Mouse (Mus musculus): ENCODE measurements around the gene Gm17018. TPM values are rescaled to one million over a fixed set of nuclear protein-coding genes. Genes with fewer than 3 reads are reported as not detected.
A peak's percentile ranks its signal among the peaks of the same experiment; 100 is the strongest.

Gene Gm17018
- polyA plus RNA-seq, 1 experiment from 2014 or later, result 57.0 TPM

- H3K36me3 ChIP-seq (ENCODE audit: control insufficient read depth, insufficient read depth, low read length), result 0 out of 2 replicates have a peak, but pooled peaks cover 5% of the 10 kb centered on the region
- H3K27ac ChIP-seq (replicated peaks; ENCODE audit: low read depth, low read length), result no peak overlapping the region
- no peak overlapping the region for H3K4me2 ChIP-seq (ENCODE audit: low read length)
- no peak for ATAC-seq (ENCODE audit: low FRiP score, low TSS enrichment)
- H3K9ac ChIP-seq (replicated peaks; ENCODE audit: low read length), result no peak overlapping the region
- no peak for DNase-seq
- no peaks in the 10 kb centered on the region for H3K9me3 ChIP-seq (ENCODE audit: control insufficient read depth, low read length)
- 89% methylated on average over 5 of the region's 5 CpGs for WGBS
- H3K27me3 ChIP-seq (ENCODE audit: control insufficient read depth, insufficient read depth, low read length), result no peaks in the 10 kb centered on the region
- H3K4me1 ChIP-seq (ENCODE audit: control insufficient read depth, insufficient read depth, low read length), result 0 out of 2 replicates have a peak, but pooled peaks cover 2% of the 10 kb centered on the region
- no peak overlapping the region for H3K4me3 ChIP-seq (replicated peaks; ENCODE audit: low read depth, low read length)
Observed at GRCm38 (mm10) chr19:45602606-45603005, 42.2 kb downstream of the Gm17018 start.

GRCm38 (mm10) chr19:45606701-45607100 lies 46.3 kb downstream of the Gm17018 start:
- Histone ChIP-seq H3K4me3 (replicated peaks; ENCODE audit: low read depth, low read length) (no peak overlapping the region), H3K27ac (replicated peaks; ENCODE audit: low read depth, low read length) (no peak overlapping the region), H3K27me3 (ENCODE audit: control insufficient read depth, insufficient read depth, low read length) (no peaks in the 10 kb centered on the region), H3K9me3 (ENCODE audit: control insufficient read depth, low read length) (no peaks in the 10 kb centered on the region), H3K4me1 (ENCODE audit: control insufficient read depth, insufficient read depth, low read length) (0 out of 2 replicates have a peak, but pooled peaks cover 2% of the 10 kb centered on the region), H3K36me3 (ENCODE audit: control insufficient read depth, insufficient read depth, low read length) (0 out of 2 replicates have a peak, but pooled peaks cover 5% of the 10 kb centered on the region), H3K9ac (replicated peaks; ENCODE audit: low read length) (no peak overlapping the region), H3K4me2 (ENCODE audit: low read length) (no peak overlapping the region)
- 82% methylated on average over 4 of the region's 4 CpGs for WGBS
- DNase-seq (no peak), ATAC-seq (ENCODE audit: low FRiP score, low TSS enrichment) (no peak)

GRCm38 (mm10) chr19:45607479-45607878 lies 47.1 kb downstream of the Gm17018 start:
- Histone ChIP-seq H3K4me1 (ENCODE audit: control insufficient read depth, insufficient read depth, low read length) (0 out of 2 replicates have a peak, but pooled peaks cover 2% of the 10 kb centered on the region), H3K4me2 (ENCODE audit: low read length) (no peak overlapping the region), H3K27me3 (ENCODE audit: control insufficient read depth, insufficient read depth, low read length) (no peaks in the 10 kb centered on the region), H3K4me3 (replicated peaks; ENCODE audit: low read depth, low read length) (no peak overlapping the region), H3K9me3 (ENCODE audit: control insufficient read depth, low read length) (no peaks in the 10 kb centered on the region), H3K27ac (replicated peaks; ENCODE audit: low read depth, low read length) (peak overlapping the region; percentile 26; the same call in 1 of the 2 replicates), H3K9ac (replicated peaks; ENCODE audit: low read length) (no peak overlapping the region), H3K36me3 (ENCODE audit: control insufficient read depth, insufficient read depth, low read length) (no peaks in the 10 kb centered on the region)
- peak; percentile 35 for DNase-seq
- ATAC-seq (ENCODE audit: low FRiP score, low TSS enrichment), result no peak
- WGBS, result 20% methylated on average over 7 of the region's 7 CpGs

- no peaks in the 10 kb centered on the region for H3K9me3 ChIP-seq (ENCODE audit: control insufficient read depth, low read length)
- H3K27me3 ChIP-seq (ENCODE audit: control insufficient read depth, insufficient read depth, low read length), result no peaks in the 10 kb centered on the region
- H3K4me2 ChIP-seq (ENCODE audit: low read length), result no peak overlapping the region
- 83% methylated on average over 13 of the region's 13 CpGs for WGBS
- ATAC-seq (ENCODE audit: low FRiP score, low TSS enrichment) (no peak), DNase-seq (no peak)
- no peaks in the 10 kb centered on the region for H3K36me3 ChIP-seq (ENCODE audit: control insufficient read depth, insufficient read depth, low read length)
- no peak overlapping the region for H3K4me3 ChIP-seq (replicated peaks; ENCODE audit: low read depth, low read length)
- H3K27ac ChIP-seq (replicated peaks; ENCODE audit: low read depth, low read length), result no peak overlapping the region
- 0 out of 2 replicates have a peak, but pooled peaks cover 2% of the 10 kb centered on the region for H3K4me1 ChIP-seq (ENCODE audit: control insufficient read depth, insufficient read depth, low read length)
- no peak overlapping the region for H3K9ac ChIP-seq (replicated peaks; ENCODE audit: low read length)
Observed at GRCm38 (mm10) chr19:45608648-45609339, 48.4 kb downstream of the Gm17018 start.

- H3K4me1 ChIP-seq (ENCODE audit: control insufficient read depth, insufficient read depth, low read length), result peaks cover 15% of the 10 kb centered on the region
- no peak overlapping the region for H3K27ac ChIP-seq (replicated peaks; ENCODE audit: low read depth, low read length)
- ATAC-seq (ENCODE audit: low FRiP score, low TSS enrichment), result no peak
- H3K36me3 ChIP-seq (ENCODE audit: control insufficient read depth, insufficient read depth, low read length), result no peaks in the 10 kb centered on the region
- H3K9ac ChIP-seq (replicated peaks; ENCODE audit: low read length), result no peak overlapping the region
- no peak overlapping the region for H3K4me2 ChIP-seq (ENCODE audit: low read length)
- WGBS, result 81% methylated on average over 5 of the region's 5 CpGs
- DNase-seq, result no peak
- no peak overlapping the region for H3K4me3 ChIP-seq (replicated peaks; ENCODE audit: low read depth, low read length)
- no peaks in the 10 kb centered on the region for H3K27me3 ChIP-seq (ENCODE audit: control insufficient read depth, insufficient read depth, low read length)
- H3K9me3 ChIP-seq (ENCODE audit: control insufficient read depth, low read length), result no peaks in the 10 kb centered on the region
Observed at GRCm38 (mm10) chr19:45610823-45611222, 50.4 kb downstream of the Gm17018 start.

GRCm38 (mm10) chr19:45614375-45614774 lies 54.0 kb downstream of the Gm17018 start:
- ATAC-seq (ENCODE audit: low FRiP score, low TSS enrichment) (no peak), DNase-seq (peak; percentile 60)
- WGBS, result 58% methylated on average over 8 of the region's 8 CpGs
- H3K36me3 ChIP-seq (ENCODE audit: control insufficient read depth, insufficient read depth, low read length), result no peaks in the 10 kb centered on the region
- H3K4me1 ChIP-seq (ENCODE audit: control insufficient read depth, insufficient read depth, low read length), result peaks cover 24% of the 10 kb centered on the region
- H3K9me3 ChIP-seq (ENCODE audit: control insufficient read depth, low read length), result no peaks in the 10 kb centered on the region
- no peak overlapping the region for H3K4me3 ChIP-seq (replicated peaks; ENCODE audit: low read depth, low read length)
- no peak overlapping the region for H3K4me2 ChIP-seq (ENCODE audit: low read length)
- H3K27ac ChIP-seq (replicated peaks; ENCODE audit: low read depth, low read length), result no peak overlapping the region
- H3K27me3 ChIP-seq (ENCODE audit: control insufficient read depth, insufficient read depth, low read length), result no peaks in the 10 kb centered on the region
- H3K9ac ChIP-seq (replicated peaks; ENCODE audit: low read length), result no peak overlapping the region

GRCm38 (mm10) chr19:45614928-45615327 lies 54.5 kb downstream of the Gm17018 start:
- Histone ChIP-seq H3K27me3 (ENCODE audit: control insufficient read depth, insufficient read depth, low read length) (no peaks in the 10 kb centered on the region), H3K27ac (replicated peaks; ENCODE audit: low read depth, low read length) (peak overlapping the region; percentile 2; the same call in 1 of the 2 replicates)

GRCm38 (mm10) chr19:45615415-45616213 lies 55.2 kb downstream of the Gm17018 start:
- no peak overlapping the region for H3K4me2 ChIP-seq (ENCODE audit: low read length)
- ATAC-seq (ENCODE audit: low FRiP score, low TSS enrichment) (no peak), DNase-seq (peak; percentile 36)
- WGBS, result 21% methylated on average over 12 of the region's 12 CpGs
- no peaks in the 10 kb centered on the region for H3K36me3 ChIP-seq (ENCODE audit: control insufficient read depth, insufficient read depth, low read length)
- H3K9ac ChIP-seq (replicated peaks; ENCODE audit: low read length), result no peak overlapping the region
- H3K27me3 ChIP-seq (ENCODE audit: control insufficient read depth, insufficient read depth, low read length), result no peaks in the 10 kb centered on the region
- peak overlapping the region; percentile 2; the same call in 1 of the 2 replicates for H3K27ac ChIP-seq (replicated peaks; ENCODE audit: low read depth, low read length)
- H3K4me3 ChIP-seq (replicated peaks; ENCODE audit: low read depth, low read length), result no peak overlapping the region
- peaks cover 24% of the 10 kb centered on the region for H3K4me1 ChIP-seq (ENCODE audit: control insufficient read depth, insufficient read depth, low read length)
- H3K9me3 ChIP-seq (ENCODE audit: control insufficient read depth, low read length), result no peaks in the 10 kb centered on the region

More at GRCm38 (mm10) chr19:45614928-45615327, 54.5 kb downstream of the Gm17018 start:
- H3K4me2 ChIP-seq (ENCODE audit: low read length), result no peak overlapping the region
- WGBS, result 34% methylated on average over 3 of the region's 3 CpGs
- no peak overlapping the region for H3K4me3 ChIP-seq (replicated peaks; ENCODE audit: low read depth, low read length)
- H3K9me3 ChIP-seq (ENCODE audit: control insufficient read depth, low read length), result no peaks in the 10 kb centered on the region
- ATAC-seq (ENCODE audit: low FRiP score, low TSS enrichment), result no peak
- no peak overlapping the region for H3K9ac ChIP-seq (replicated peaks; ENCODE audit: low read length)
- peak; percentile 35 for DNase-seq
- no peaks in the 10 kb centered on the region for H3K36me3 ChIP-seq (ENCODE audit: control insufficient read depth, insufficient read depth, low read length)
- peaks cover 24% of the 10 kb centered on the region for H3K4me1 ChIP-seq (ENCODE audit: control insufficient read depth, insufficient read depth, low read length)
